8 mouse cellular contexts compared by ENCODE assay signal in genomic region chr4:136020743-136021548, GRCm38 (mm10). TPM values are rescaled to one million over a fixed set of nuclear protein-coding genes. Genes with fewer than 3 reads are reported as not detected.
A peak's percentile ranks its signal among the peaks of the same experiment; 100 is the strongest.
DNase-seq lines count a peak whose midpoint lies in the region; ATAC-seq and TF ChIP-seq lines count a peak whose summit lies in the region.

No protein-coding gene starts in this region.

- H3K4me2 ChIP-seq in embryonic facial prominence, embryonic 12.5 days (replicated peaks) = peak overlapping the region; percentile 96
- peak overlapping the region; percentile 83 for H3K4me2 ChIP-seq in hindbrain, embryonic 13.5 days
- peak overlapping the region; percentile 90 for H3K4me2 ChIP-seq in midbrain, embryonic 15.5 days

- peak overlapping the region; percentile 43; the same call in 1 of the 2 replicates for H3K27ac ChIP-seq in ES-E14 (ENCODE audit: insufficient read depth, low read depth, low read length, poor library complexity, severe bottlenecking)
- H3K27ac ChIP-seq in embryonic facial prominence, embryonic 12.5 days = peak overlapping the region; percentile 91
- peak overlapping the region; percentile 88 for H3K27ac ChIP-seq in hindbrain, embryonic 13.5 days
- H3K27ac ChIP-seq in midbrain, embryonic 15.5 days = peak overlapping the region; percentile 73

- peak; percentile 69 for ATAC-seq in embryonic facial prominence, embryonic 12.5 days (ENCODE audit: insufficient number of reproducible peaks, insufficient read depth, low FRiP score, low TSS enrichment)
- peak; percentile 87 for ATAC-seq in hindbrain, embryonic 13.5 days (ENCODE audit: low FRiP score)
- ATAC-seq in midbrain, embryonic 15.5 days (replicated peaks) = peak; percentile 85

- no peaks in the 10 kb centered on the region for H3K27me3 ChIP-seq in embryonic facial prominence, embryonic 12.5 days
- H3K27me3 ChIP-seq in hindbrain, embryonic 13.5 days = no peaks in the 10 kb centered on the region
- H3K27me3 ChIP-seq in midbrain, embryonic 15.5 days (replicated peaks) = no peaks in the 10 kb centered on the region

- H3K9ac ChIP-seq in ES-E14 (ENCODE audit: insufficient read depth, low read depth, low read length, poor library complexity, severe bottlenecking) = peak overlapping the region; percentile 91
- H3K9ac ChIP-seq in embryonic facial prominence, embryonic 12.5 days = peak overlapping the region; percentile 99
- H3K9ac ChIP-seq in hindbrain, embryonic 13.5 days = peak overlapping the region; percentile 96
- peak overlapping the region; percentile 84 for H3K9ac ChIP-seq in midbrain, embryonic 15.5 days

- H3K36me3 ChIP-seq in ES-E14 (ENCODE audit: control insufficient read depth, insufficient read depth, low read length, poor library complexity, severe bottlenecking) = no peaks in the 10 kb centered on the region
- no peaks in the 10 kb centered on the region for H3K36me3 ChIP-seq in embryonic facial prominence, embryonic 12.5 days
- no peaks in the 10 kb centered on the region for H3K36me3 ChIP-seq in hindbrain, embryonic 13.5 days
- no peaks in the 10 kb centered on the region for H3K36me3 ChIP-seq in midbrain, embryonic 15.5 days (replicated peaks)

- under 1% methylated on average over 49 of the region's 62 CpGs for WGBS in embryonic facial prominence, embryonic 12.5 days
- 1% methylated on average over 42 of the region's 62 CpGs for WGBS in hindbrain, embryonic 13.5 days
- under 1% methylated on average over 61 of the region's 62 CpGs for WGBS in midbrain, embryonic 15.5 days

- in situ Hi-C loops in ES-E14 (cut with MboI; ENCODE audit: low sequenced_read_pairs in 2 of 2, unreplicated experiment in 2 of 2) = no loop called here

- DNase-seq in frontal cortex, postnatal 10 days (ENCODE audit: low spot score in 2 of 2) = peak; percentile 8 to 13
- DNase-seq in frontal cortex, adult 2 months (ENCODE audit: extremely low spot score in 1 of 2, low spot score in 1 of 2) = no peak
- no peak for DNase-seq in ES-E14 (ENCODE audit: low read depth, low spot score)
- DNase-seq in liver = peak; percentile 61
- no peak for DNase-seq in B cell, adult 2 months

- H3K4me3 ChIP-seq in ES-E14 (ENCODE audit: insufficient read depth in 1 of 2, low read depth in 1 of 2, low read length in 2 of 2, poor library complexity in 1 of 2, severe bottlenecking in 1 of 2) = peak overlapping the region; percentile 83 to 95
- peak overlapping the region; percentile 100 for H3K4me3 ChIP-seq in embryonic facial prominence, embryonic 12.5 days
- H3K4me3 ChIP-seq in hindbrain, embryonic 13.5 days = peak overlapping the region; percentile 96
- H3K4me3 ChIP-seq in midbrain, embryonic 15.5 days = peak overlapping the region; percentile 78

- H3K4me1 ChIP-seq in ES-E14 (ENCODE audit: control insufficient read depth in 2 of 2, insufficient read depth in 2 of 2, low read length in 2 of 2, poor library complexity in 1 of 2) = 0 out of 4 replicates have a peak, but pooled peaks cover 2 to 4% of the 10 kb centered on the region in 2 experiments
- peaks cover 11% of the 10 kb centered on the region; the same call in 1 of the 2 replicates for H3K4me1 ChIP-seq in embryonic facial prominence, embryonic 12.5 days
- H3K4me1 ChIP-seq in hindbrain, embryonic 13.5 days (replicated peaks) = peaks cover 19% of the 10 kb centered on the region
- peaks cover 20% of the 10 kb centered on the region for H3K4me1 ChIP-seq in midbrain, embryonic 15.5 days

- H3K9me3 ChIP-seq in ES-E14 (ENCODE audit: control insufficient read depth, insufficient read depth, low read depth, low read length) = no peaks in the 10 kb centered on the region
- H3K9me3 ChIP-seq in embryonic facial prominence, embryonic 12.5 days = no peaks in the 10 kb centered on the region
- H3K9me3 ChIP-seq in hindbrain, embryonic 13.5 days = no peaks in the 10 kb centered on the region
- H3K9me3 ChIP-seq in midbrain, embryonic 15.5 days = no peaks in the 10 kb centered on the region

TF ChIP-seq in ES-E14, 5 proteins besides CTCF, POLR2A, EP300 and RAD21:
- no peak for TF ChIP-seq ZNF384 (IDR thresholded peaks at IDR 0.05; ENCODE audit: low read depth, low read length)
- no peak for TF ChIP-seq HCFC1 (IDR thresholded peaks at IDR 0.05; ENCODE audit: borderline replicate concordance, insufficient read depth, low read length)

RNA-seq across cellular contexts. Expression of gene Eloa, which starts 0.6 kb away (rescaled TPM):
- polyA plus RNA-seq in frontal cortex, adult 2 months (2012; rRNA removed) = 18.8 and 20.4 TPM in 2 replicates
- total RNA-seq in ES-E14 (2012; rRNA removed) = 14.0 and 21.4 TPM in 2 replicates
- 41.9 and 43.4 TPM in 2 replicates for polyA plus RNA-seq in embryonic facial prominence, embryonic 12.5 days (2016; fragmentation: Nextera tagmentation; extraction: Ambion mirVana)
- polyA plus RNA-seq in hindbrain, embryonic 13.5 days (2015; fragmentation: Nextera tagmentation; extraction: Ambion mirVana) = 27.7 and 28.6 TPM in 2 replicates
- polyA plus RNA-seq in midbrain, embryonic 15.5 days (2015; fragmentation: Nextera tagmentation; extraction: Ambion mirVana) = 27.5 TPM in 2 replicates

RNA-seq across cellular contexts. Expression of gene Rpl11, which starts 32.3 kb away (rescaled TPM):
- polyA plus RNA-seq in frontal cortex, adult 2 months (2012; rRNA removed) = 507 and 512 TPM in 2 replicates
- 1,283 and 1,442 TPM in 2 replicates for total RNA-seq in ES-E14 (2012; rRNA removed)
- polyA plus RNA-seq in embryonic facial prominence, embryonic 12.5 days (2016; fragmentation: Nextera tagmentation; extraction: Ambion mirVana) = 390 and 392 TPM in 2 replicates
- 329 and 334 TPM in 2 replicates for polyA plus RNA-seq in hindbrain, embryonic 13.5 days (2015; fragmentation: Nextera tagmentation; extraction: Ambion mirVana)
- polyA plus RNA-seq in midbrain, embryonic 15.5 days (2015; fragmentation: Nextera tagmentation; extraction: Ambion mirVana) = 262 and 276 TPM in 2 replicates

RNA-seq across cellular contexts. Expression of gene Pithd1, which starts 33.9 kb away (rescaled TPM):
- 107 TPM in 2 replicates for polyA plus RNA-seq in frontal cortex, adult 2 months (2012; rRNA removed)
- total RNA-seq in ES-E14 (2012; rRNA removed) = 35.3 and 41.6 TPM in 2 replicates
- polyA plus RNA-seq in embryonic facial prominence, embryonic 12.5 days (2016; fragmentation: Nextera tagmentation; extraction: Ambion mirVana) = 64.4 and 65.2 TPM in 2 replicates
- 54.3 and 58.3 TPM in 2 replicates for polyA plus RNA-seq in hindbrain, embryonic 13.5 days (2015; fragmentation: Nextera tagmentation; extraction: Ambion mirVana)
- polyA plus RNA-seq in midbrain, embryonic 15.5 days (2015; fragmentation: Nextera tagmentation; extraction: Ambion mirVana) = 62.8 and 64.6 TPM in 2 replicates

RNA-seq across cellular contexts. Expression of gene Lypla2, which starts 48.5 kb away (rescaled TPM):
- polyA plus RNA-seq in frontal cortex, adult 2 months (2012; rRNA removed) = 108 and 117 TPM in 2 replicates
- 23.8 and 33.0 TPM in 2 replicates for total RNA-seq in ES-E14 (2012; rRNA removed)
- polyA plus RNA-seq in embryonic facial prominence, embryonic 12.5 days (2016; fragmentation: Nextera tagmentation; extraction: Ambion mirVana) = 124 and 126 TPM in 2 replicates
- polyA plus RNA-seq in hindbrain, embryonic 13.5 days (2015; fragmentation: Nextera tagmentation; extraction: Ambion mirVana) = 209 and 211 TPM in 2 replicates
- 228 and 233 TPM in 2 replicates for polyA plus RNA-seq in midbrain, embryonic 15.5 days (2015; fragmentation: Nextera tagmentation; extraction: Ambion mirVana)

RNA-seq across cellular contexts. Expression of gene Gale, which starts 57.4 kb away (rescaled TPM):
- 31.9 and 37.6 TPM in 2 replicates for polyA plus RNA-seq in frontal cortex, adult 2 months (2012; rRNA removed)
- total RNA-seq in ES-E14 (2012; rRNA removed) = 31.1 and 33.0 TPM in 2 replicates
- 29.1 and 31.2 TPM in 2 replicates for polyA plus RNA-seq in embryonic facial prominence, embryonic 12.5 days (2016; fragmentation: Nextera tagmentation; extraction: Ambion mirVana)
- 39.5 and 41.2 TPM in 2 replicates for polyA plus RNA-seq in hindbrain, embryonic 13.5 days (2015; fragmentation: Nextera tagmentation; extraction: Ambion mirVana)
- 41.6 and 44.2 TPM in 2 replicates for polyA plus RNA-seq in midbrain, embryonic 15.5 days (2015; fragmentation: Nextera tagmentation; extraction: Ambion mirVana)

Comparison
In these comparisons a context has a peak if more than half of its experiments do, and no peak if none do; other contexts are left out.
1. DNase-seq: peak in frontal cortex, postnatal 10 days (2 of 2) and liver (single experiment); none in frontal cortex, adult 2 months (0 of 2), ES-E14 (single experiment) and B cell, adult 2 months (0 of 2).
2. Peak in every context shown above with its lines, with median percentiles within 50 percentile points of each other: H3K27ac ChIP-seq, H3K4me3 ChIP-seq, H3K9ac ChIP-seq, ATAC-seq and H3K4me2 ChIP-seq.